Mouse (Mus musculus): Measurements from ENCODE around the gene Rbfox1. TPM values are rescaled to one million over a fixed set of nuclear protein-coding genes. Genes with fewer than 3 reads are reported as not detected.

Rbfox1 gene
- total RNA-seq, 2 experiments from 2014 or later = 264 to 278 TPM

GRCm38 (mm10) chr16:5957418-5957817 is 72.3 kb downstream of the Rbfox1 start:
- DNase-seq (ENCODE audit: extremely low spot score in 1 of 2, low spot score in 2 of 2) = no peak
- intact Hi-C loops (cut with DNase I) = no loop called here

GRCm38 (mm10) chr16:5961786-5962185 is 76.6 kb downstream of the Rbfox1 start:
- no peak for DNase-seq (ENCODE audit: extremely low spot score in 1 of 2, low spot score in 2 of 2)
- intact Hi-C loops (cut with DNase I) = no loop called here

GRCm38 (mm10) chr16:5974172-5974571 is 89.0 kb downstream of the Rbfox1 start:
- DNase-seq (ENCODE audit: extremely low spot score in 1 of 2, low spot score in 2 of 2) = no peak
- intact Hi-C loops (cut with DNase I) = no loop called here

GRCm38 (mm10) chr16:5992045-5993011 is 107.2 kb downstream of the Rbfox1 start:
- intact Hi-C loops (cut with DNase I) = no loop called here
- peak in 1 of 2 experiments; percentile 51 for DNase-seq (ENCODE audit: extremely low spot score in 1 of 2, low spot score in 2 of 2)

GRCm38 (mm10) chr16:5997136-5997535 is 112.0 kb downstream of the Rbfox1 start:
- intact Hi-C loops (cut with DNase I) = no loop called here
- no peak for DNase-seq (ENCODE audit: extremely low spot score in 1 of 2, low spot score in 2 of 2)

DNA sequence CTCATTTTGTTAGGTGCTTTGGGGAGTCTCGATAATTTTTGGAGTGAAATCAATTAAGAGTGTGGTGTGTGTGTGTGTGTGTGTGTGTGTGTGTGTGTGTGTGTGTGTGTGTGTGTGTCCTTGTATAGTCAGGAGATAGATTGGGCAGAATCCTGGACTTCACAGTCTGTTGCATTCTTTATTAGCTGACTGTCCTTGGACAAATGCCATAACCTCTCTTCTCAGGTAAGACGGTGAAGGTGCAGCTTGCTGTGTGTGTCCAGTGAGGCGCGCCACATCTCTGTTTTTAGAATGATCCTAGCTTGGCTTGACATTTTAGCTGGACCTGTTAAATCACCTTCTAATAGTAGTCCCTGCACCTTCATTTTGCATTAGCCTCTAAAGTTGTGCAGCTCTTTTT is 112.5 kb downstream of the Rbfox1 start:
- intact Hi-C loops (cut with DNase I) = no loop called here
- no peak for DNase-seq (ENCODE audit: extremely low spot score in 1 of 2, low spot score in 2 of 2)

GRCm38 (mm10) chr16:6000016-6000415 is 114.9 kb downstream of the Rbfox1 start:
- intact Hi-C loops (cut with DNase I) = no loop called here
- DNase-seq (ENCODE audit: extremely low spot score in 1 of 2, low spot score in 2 of 2) = no peak

DNA sequence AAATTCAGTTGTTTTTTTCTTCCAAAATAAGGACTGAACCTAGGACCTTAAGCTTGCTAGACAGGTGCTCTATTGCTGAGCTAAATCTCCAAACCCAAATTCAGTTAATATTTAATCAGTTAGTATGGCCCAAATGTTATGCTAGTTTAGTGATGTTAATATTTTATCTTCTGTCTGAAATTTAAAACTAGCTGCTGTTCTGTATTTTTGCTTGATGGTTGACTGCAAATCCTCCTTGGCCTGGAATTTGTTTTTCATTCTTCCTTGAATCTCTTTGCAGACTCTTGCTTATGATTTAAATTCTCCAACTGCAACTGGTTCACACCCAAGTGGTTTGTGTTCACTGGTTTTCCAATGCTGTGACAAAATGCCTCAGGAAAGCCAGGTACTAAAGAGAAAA is 121.8 kb downstream of the Rbfox1 start:
- intact Hi-C loops (cut with DNase I) = no loop called here

GRCm38 (mm10) chr16:6012853-6013252 is 127.7 kb downstream of the Rbfox1 start:
- DNase-seq (ENCODE audit: extremely low spot score in 1 of 2, low spot score in 2 of 2) = no peak
- intact Hi-C loops (cut with DNase I) = no loop called here

More for the DNA sequence above, 121.8 kb downstream of the Rbfox1 start:
- no peak for DNase-seq (ENCODE audit: extremely low spot score in 1 of 2, low spot score in 2 of 2)

GRCm38 (mm10) chr16:6018639-6019038 is 133.5 kb downstream of the Rbfox1 start:
- intact Hi-C loops (cut with DNase I) = loop anchor here (5.0 kb wide), 2 partner anchors 136 to 546 kb away; no protein-coding TSS in a partner anchor
- peak; percentile 87 for DNase-seq (ENCODE audit: extremely low spot score in 1 of 2, low spot score in 2 of 2)

DNA sequence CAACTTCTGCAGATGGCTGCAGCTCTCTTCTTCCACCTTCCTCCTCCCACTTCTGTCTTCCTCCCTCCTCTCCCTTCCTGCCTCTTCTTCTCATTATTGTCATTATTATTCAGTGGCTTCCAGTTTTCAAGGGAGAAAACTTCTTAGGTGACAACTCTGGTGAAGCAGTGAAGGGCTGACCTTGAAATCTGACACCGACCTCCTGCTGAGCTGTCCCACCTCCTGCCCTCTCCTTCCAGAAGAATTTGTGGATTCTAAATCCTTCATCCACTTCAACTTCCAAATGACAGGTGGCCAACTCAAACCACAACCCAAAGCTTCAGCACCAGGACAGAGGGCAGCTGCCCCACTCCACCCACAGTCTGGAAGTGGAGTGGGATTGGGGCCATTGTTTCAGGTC is 134.2 kb downstream of the Rbfox1 start:
- DNase-seq (ENCODE audit: extremely low spot score in 1 of 2, low spot score in 2 of 2) = no peak
- intact Hi-C loops (cut with DNase I) = loop anchor here (5.0 kb wide), 2 partner anchors 137 to 547 kb away; no protein-coding TSS in a partner anchor

DNA sequence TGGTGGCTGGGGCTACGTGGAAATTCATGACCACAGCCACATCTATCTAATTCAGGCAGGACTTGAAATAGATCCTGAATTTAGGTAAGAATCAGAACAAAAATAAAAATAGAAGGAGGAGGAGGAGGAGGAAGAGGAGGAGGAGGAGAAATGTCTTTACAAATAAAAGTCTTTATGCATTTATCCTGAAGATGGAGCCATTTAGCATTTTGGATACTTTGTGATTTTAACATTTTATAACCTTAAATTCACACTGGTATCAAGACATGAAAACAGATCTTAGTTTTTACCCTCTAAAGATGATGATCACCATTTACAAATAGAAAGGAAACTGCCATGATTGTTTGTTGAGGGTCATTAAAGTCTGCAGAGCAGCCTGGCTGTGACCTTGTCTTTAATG is 146.1 kb downstream of the Rbfox1 start:
- no peak for DNase-seq (ENCODE audit: extremely low spot score in 1 of 2, low spot score in 2 of 2)
- intact Hi-C loops (cut with DNase I) = loop anchor here (10.0 kb wide), 2 partner anchors 284 to 404 kb away; no protein-coding TSS in a partner anchor

- intact Hi-C loops (cut with DNase I) = loop anchor here (10.0 kb wide), 2 partner anchors 282 to 402 kb away; no protein-coding TSS in a partner anchor
- DNase-seq (ENCODE audit: extremely low spot score in 1 of 2, low spot score in 2 of 2) = no peak
Observed at GRCm38 (mm10) chr16:6032563-6032962, 147.4 kb downstream of the Rbfox1 start.

GRCm38 (mm10) chr16:6034876-6035275 is 149.7 kb downstream of the Rbfox1 start:
- intact Hi-C loops (cut with DNase I) = loop anchor here (10.0 kb wide), 2 partner anchors 280 to 400 kb away; no protein-coding TSS in a partner anchor
- DNase-seq (ENCODE audit: extremely low spot score in 1 of 2, low spot score in 2 of 2) = no peak

GRCm38 (mm10) chr16:6037009-6037408 is 151.9 kb downstream of the Rbfox1 start:
- peak in 1 of 2 experiments; percentile 40 for DNase-seq (ENCODE audit: extremely low spot score in 1 of 2, low spot score in 2 of 2)
- intact Hi-C loops (cut with DNase I) = loop anchor here (10.0 kb wide), 2 partner anchors 278 to 398 kb away; no protein-coding TSS in a partner anchor

DNA sequence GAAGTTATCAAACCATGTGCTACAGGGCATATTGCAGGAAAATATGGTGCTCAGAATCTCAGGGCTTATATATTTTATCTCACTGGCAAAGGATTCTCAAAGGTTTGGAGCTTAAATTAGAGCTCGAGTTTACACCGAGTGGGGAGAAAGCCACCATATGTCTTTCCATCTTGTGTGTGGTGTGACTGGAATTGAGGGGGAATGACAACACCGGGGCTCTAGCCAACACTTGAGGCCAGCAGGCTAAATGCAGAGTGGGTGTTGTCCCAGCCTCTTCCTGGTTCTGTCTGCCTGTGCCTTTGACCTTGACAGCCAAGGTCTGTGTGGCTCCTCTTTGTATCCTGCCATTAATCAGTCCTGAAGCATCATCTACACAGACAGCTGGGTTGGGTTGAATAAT is 157.6 kb downstream of the Rbfox1 start:
- DNase-seq (ENCODE audit: extremely low spot score in 1 of 2, low spot score in 2 of 2) = peak in 1 of 2 experiments; percentile 43
- intact Hi-C loops (cut with DNase I) = no loop called here

DNA sequence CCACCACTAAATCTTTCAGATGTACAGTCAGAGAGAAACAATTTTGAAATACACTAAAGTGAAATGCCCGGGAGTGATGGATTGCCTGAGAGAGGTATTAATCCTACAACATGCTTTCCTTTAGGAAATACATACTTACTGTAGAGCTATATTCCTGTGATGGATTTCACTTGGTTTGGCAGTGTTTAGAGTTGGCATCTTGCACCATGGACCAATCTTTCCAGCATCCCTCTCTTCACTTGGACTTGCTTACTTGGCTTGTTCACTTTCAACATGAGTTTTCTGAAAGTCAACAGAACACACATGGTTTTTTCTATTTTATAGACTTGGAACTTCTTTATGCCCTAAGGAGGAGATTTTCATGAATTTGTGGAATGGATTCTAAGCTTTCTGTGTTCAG is 163.4 kb downstream of the Rbfox1 start:
- DNase-seq (ENCODE audit: extremely low spot score in 1 of 2, low spot score in 2 of 2) = no peak
- intact Hi-C loops (cut with DNase I) = no loop called here

DNA sequence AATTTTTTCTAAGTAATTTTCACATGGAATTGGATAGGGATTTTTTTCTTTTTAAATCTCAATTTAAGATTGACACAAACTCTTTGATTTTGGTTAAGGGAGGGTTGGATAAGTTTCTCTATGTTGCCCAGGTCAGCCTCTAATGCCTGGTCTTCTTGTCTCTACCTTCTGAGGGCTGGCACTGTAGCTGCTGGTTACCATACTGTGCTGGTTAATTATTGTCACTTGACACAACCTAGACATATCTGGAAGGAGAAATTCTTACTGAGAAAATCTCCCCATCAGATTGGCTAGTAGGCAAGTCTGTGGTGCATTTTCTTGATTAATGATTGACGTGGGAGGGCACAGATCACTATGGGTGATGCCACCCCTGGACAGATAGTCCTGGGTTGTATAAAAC is 177.3 kb downstream of the Rbfox1 start:
- intact Hi-C loops (cut with DNase I) = no loop called here
- DNase-seq (ENCODE audit: extremely low spot score in 1 of 2, low spot score in 2 of 2) = no peak

DNA sequence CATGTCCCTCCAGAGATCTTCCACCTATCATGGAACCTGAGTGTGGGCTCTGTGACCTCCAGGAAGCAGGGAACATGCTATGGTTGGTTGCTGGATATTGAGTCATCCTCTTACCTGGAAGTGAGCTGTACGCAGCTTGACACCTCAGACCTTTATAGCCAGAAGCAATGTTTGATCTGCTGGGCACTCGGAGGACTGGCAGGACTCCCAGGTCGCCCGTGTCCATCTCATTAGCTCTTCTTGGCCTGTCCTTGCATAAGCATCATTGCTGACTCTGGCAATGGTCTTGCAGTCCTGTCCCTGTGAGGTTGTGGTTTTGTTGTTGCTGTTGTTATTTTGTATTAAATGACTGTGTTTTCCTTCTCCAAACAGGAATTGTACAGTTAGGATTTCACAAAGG is 180.3 kb downstream of the Rbfox1 start:
- intact Hi-C loops (cut with DNase I) = no loop called here
- DNase-seq (ENCODE audit: extremely low spot score in 1 of 2, low spot score in 2 of 2) = no peak

- peak in 1 of 2 experiments; percentile 20 for DNase-seq (ENCODE audit: extremely low spot score in 1 of 2, low spot score in 2 of 2)
- intact Hi-C loops (cut with DNase I) = no loop called here
Observed at GRCm38 (mm10) chr16:6075442-6076050, 190.4 kb downstream of the Rbfox1 start.

Data from left cerebral cortex, postnatal 10 days (tissue).